Mouse (Mus musculus) forebrain, embryonic 13.5 days (tissue): ENCODE measurements at regions not wholly inside any gene's neighbourhood (a gene's known extent, or its start where the extent isn't known, plus 50 kb on each side); places are given as distances from the start of the nearest gene placed in this dataset.
A peak's percentile ranks its signal among the peaks of the same experiment; 100 is the strongest.

ENCODE experiments used
- ATAC-seq: fragments of 200-750 bp; cut with Nextera tagmentation; 2 replicates; pipeline ENCODE4 v1.8.0; 2017
- H3K27ac ChIP-seq: fragments of 300-500 bp; sonication (generic); 2 replicates; pipeline ENCODE4 v1.5.1; 2015; ENCODE audit warnings: inconsistent platforms, mild to moderate bottlenecking, moderate library complexity
- H3K27me3 ChIP-seq: fragments of 300-500 bp; sonication (generic); 2 replicates; pipeline ENCODE4 v1.6.1; 2015; ENCODE audit warnings: mild to moderate bottlenecking, inconsistent platforms
- H3K36me3 ChIP-seq: fragments of 300-500 bp; sonication (generic); 2 replicates; pipeline ENCODE4 v1.6.1; 2015; ENCODE audit warnings: mild to moderate bottlenecking, inconsistent platforms; ENCODE audit not compliant: poor library complexity, severe bottlenecking
- H3K4me1 ChIP-seq: fragments of 300-500 bp; sonication (generic); 2 replicates; pipeline ENCODE4 v1.6.1; 2015; ENCODE audit warnings: inconsistent platforms
- H3K4me2 ChIP-seq: fragments of 300-500 bp; sonication (generic); 2 replicates; pipeline ENCODE4 v1.6.1; 2015; ENCODE audit warnings: inconsistent platforms, mild to moderate bottlenecking, moderate library complexity
- H3K4me3 ChIP-seq: fragments of 300-500 bp; sonication (generic); 2 replicates; pipeline ENCODE4 v1.5.1; 2015; ENCODE audit warnings: mild to moderate bottlenecking, inconsistent platforms
- H3K9ac ChIP-seq: fragments of 300-500 bp; sonication (generic); 2 replicates; pipeline ENCODE4 v1.6.1; 2015; ENCODE audit warnings: mild to moderate bottlenecking, inconsistent platforms
- H3K9me3 ChIP-seq: fragments of 300-500 bp; sonication (generic); replicated peaks from 2 replicates; pipeline ENCODE4 v1.6.1; 2016; ENCODE audit warnings: inconsistent platforms
- WGBS: fragments of 180-500 bp; shearing (Covaris S2); methylation state at CpG from one replicate; pipeline ENCODE4 v1.1.7; 2015; 5-methylcytosine and 5-hydroxymethylcytosine counted together

- H3K27ac ChIP-seq, result no peak overlapping the region
- no peak overlapping the region for H3K9ac ChIP-seq
- H3K4me1 ChIP-seq, result no peaks in the 10 kb centered on the region
- no peaks in the 10 kb centered on the region for H3K9me3 ChIP-seq
- H3K4me3 ChIP-seq, result no peak overlapping the region
- no peaks in the 10 kb centered on the region for H3K27me3 ChIP-seq
- no peak overlapping the region for H3K4me2 ChIP-seq
- no peaks in the 10 kb centered on the region for H3K36me3 ChIP-seq
- 77% methylated on average over 3 of the region's 3 CpGs for WGBS
- ATAC-seq, result peak; percentile 62; the same call in 1 of the 2 replicates
Observed at GRCm38 (mm10) chr4:7191912-7192311, 1046.9 kb downstream of the Car8 start.

GRCm38 (mm10) chr4:7191228-7191627, 1047.6 kb downstream of the Car8 start:
- no peak overlapping the region for H3K4me2 ChIP-seq
- H3K4me3 ChIP-seq, result no peak overlapping the region
- H3K27ac ChIP-seq, result peak overlapping the region; percentile 79
- no peaks in the 10 kb centered on the region for H3K27me3 ChIP-seq
- no peaks in the 10 kb centered on the region for H3K4me1 ChIP-seq
- no peaks in the 10 kb centered on the region for H3K9me3 ChIP-seq
- WGBS, result 77% methylated on average over 3 of the region's 3 CpGs
- no peak overlapping the region for H3K9ac ChIP-seq
- ATAC-seq, result peak; percentile 84; the same call in 1 of the 2 replicates
- no peaks in the 10 kb centered on the region for H3K36me3 ChIP-seq

- H3K9ac ChIP-seq, result no peak overlapping the region
- 67% methylated on average over 9 of the region's 9 CpGs for WGBS
Observed at GRCm38 (mm10) chr4:7175030-7175429, 1063.8 kb downstream of the Car8 start.

GRCm38 (mm10) chr4:7172528-7173306, 1066.1 kb downstream of the Car8 start:
- Histone ChIP-seq H3K4me3 (no peak overlapping the region), H3K36me3 (no peaks in the 10 kb centered on the region), H3K9me3 (no peaks in the 10 kb centered on the region), H3K9ac (no peak overlapping the region), H3K27me3 (no peaks in the 10 kb centered on the region), H3K4me2 (no peak overlapping the region), H3K27ac (no peak overlapping the region), H3K4me1 (no peaks in the 10 kb centered on the region)
- 86% methylated on average over 7 of the region's 7 CpGs for WGBS
- peak; percentile 51; the same call in 1 of the 2 replicates for ATAC-seq

More at GRCm38 (mm10) chr4:7175030-7175429, 1063.8 kb downstream of the Car8 start:
- ATAC-seq, result no peak
- Histone ChIP-seq H3K4me1 (no peaks in the 10 kb centered on the region), H3K4me2 (no peak overlapping the region), H3K27me3 (no peaks in the 10 kb centered on the region), H3K36me3 (no peaks in the 10 kb centered on the region), H3K27ac (no peak overlapping the region), H3K4me3 (no peak overlapping the region), H3K9me3 (no peaks in the 10 kb centered on the region)

DNA sequence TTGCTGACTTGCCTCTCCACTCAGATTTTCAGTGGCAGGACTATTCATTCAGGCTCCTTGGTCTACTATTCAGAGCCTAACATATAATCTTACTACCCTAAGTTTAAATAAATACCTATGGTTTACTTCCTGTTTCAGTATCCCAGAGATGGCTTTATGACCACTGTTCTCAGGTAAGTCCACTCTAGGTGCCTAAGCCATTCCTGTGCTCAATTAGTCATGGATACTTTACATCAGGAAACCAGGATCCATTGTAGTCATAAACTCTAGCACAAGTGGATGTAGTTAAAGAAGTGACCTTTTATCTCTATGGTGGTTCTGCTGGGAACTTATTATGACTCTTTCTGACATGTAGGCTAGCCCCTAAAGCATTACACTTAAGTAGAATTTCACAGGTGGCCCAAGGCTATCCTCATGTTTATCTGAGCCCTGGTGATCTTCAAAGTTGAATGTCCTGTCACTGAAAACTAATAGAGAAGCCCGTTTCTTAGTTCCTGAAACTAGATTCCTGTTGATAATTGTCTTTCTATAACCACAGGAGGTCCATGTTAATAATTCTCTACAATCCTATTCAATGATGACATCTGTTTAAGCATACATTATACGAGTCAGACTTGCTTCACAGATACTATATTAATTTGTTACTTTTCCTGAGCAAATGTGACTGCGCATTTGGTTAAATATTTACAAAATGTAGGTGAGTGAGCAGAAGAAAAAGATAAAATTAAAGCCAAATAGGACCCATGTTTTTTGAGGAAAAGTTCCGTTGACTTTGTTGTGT, 1067.0 kb downstream of the Car8 start:
- H3K27ac ChIP-seq, result no peak overlapping the region
- no peaks in the 10 kb centered on the region for H3K9me3 ChIP-seq
- 85% methylated on average over 4 of the region's 4 CpGs for WGBS
- no peaks in the 10 kb centered on the region for H3K4me1 ChIP-seq
- no peak for ATAC-seq
- no peak overlapping the region for H3K4me2 ChIP-seq
- H3K9ac ChIP-seq, result no peak overlapping the region
- no peaks in the 10 kb centered on the region for H3K36me3 ChIP-seq
- no peak overlapping the region for H3K4me3 ChIP-seq
- H3K27me3 ChIP-seq, result no peaks in the 10 kb centered on the region

DNA sequence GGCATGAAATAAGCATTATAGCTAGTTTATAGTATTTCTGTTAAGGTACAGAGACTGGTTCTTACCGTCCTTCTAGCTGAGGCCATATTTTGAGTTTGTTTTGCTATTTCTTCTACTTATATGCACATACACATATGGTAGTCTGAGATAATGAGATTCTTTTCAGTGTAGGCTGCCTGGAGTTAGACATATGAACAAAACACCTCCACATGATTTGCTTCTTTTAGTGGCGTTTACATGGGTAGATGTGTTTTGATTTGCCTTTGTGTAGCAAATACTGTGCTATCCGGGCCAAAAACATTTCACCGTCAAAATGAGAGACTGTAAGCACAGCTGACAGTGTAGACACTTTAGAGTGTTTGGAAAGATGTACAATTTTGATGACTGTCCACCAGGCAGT, 1077.4 kb downstream of the Car8 start:
- ATAC-seq, result peak; percentile 30; the same call in 1 of the 2 replicates
- no peaks in the 10 kb centered on the region for H3K36me3 ChIP-seq
- no peak overlapping the region for H3K4me2 ChIP-seq
- H3K4me1 ChIP-seq, result no peaks in the 10 kb centered on the region
- no peaks in the 10 kb centered on the region for H3K27me3 ChIP-seq
- no peak overlapping the region for H3K27ac ChIP-seq
- no peak overlapping the region for H3K4me3 ChIP-seq
- no peaks in the 10 kb centered on the region for H3K9me3 ChIP-seq
- WGBS, result 80% methylated on average over 4 of the region's 4 CpGs
- H3K9ac ChIP-seq, result no peak overlapping the region

DNA sequence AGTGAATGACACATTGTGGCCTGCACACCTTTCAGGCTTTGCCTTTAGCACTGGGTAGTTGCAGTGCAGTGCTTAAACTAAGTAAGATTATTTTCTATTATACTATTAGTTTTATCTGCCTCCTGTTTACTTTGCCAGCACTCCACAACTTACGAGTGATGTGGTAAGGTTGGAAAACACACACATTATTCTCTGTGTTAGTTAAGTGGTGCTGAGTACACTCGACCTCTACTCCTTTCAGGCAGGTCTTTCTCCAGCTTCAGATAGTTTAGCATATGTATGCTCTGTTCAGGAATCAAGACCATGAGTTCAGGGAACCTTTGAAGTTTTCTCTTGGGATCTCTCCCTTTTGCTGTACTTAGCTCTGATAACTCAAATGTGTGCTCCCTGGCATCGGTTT, 1081.0 kb downstream of the Car8 start:
- no peaks in the 10 kb centered on the region for H3K4me1 ChIP-seq
- ATAC-seq, result no peak
- no peak overlapping the region for H3K9ac ChIP-seq
- H3K4me2 ChIP-seq, result no peak overlapping the region
- H3K9me3 ChIP-seq, result no peaks in the 10 kb centered on the region
- H3K27ac ChIP-seq, result no peak overlapping the region
- H3K36me3 ChIP-seq, result no peaks in the 10 kb centered on the region
- 77% methylated on average over 3 of the region's 3 CpGs for WGBS
- H3K27me3 ChIP-seq, result no peaks in the 10 kb centered on the region
- no peak overlapping the region for H3K4me3 ChIP-seq

GRCm38 (mm10) chr4:7154256-7154655, 1084.6 kb downstream of the Car8 start:
- Histone ChIP-seq H3K4me1 (no peaks in the 10 kb centered on the region), H3K9ac (no peak overlapping the region), H3K27ac (no peak overlapping the region), H3K36me3 (no peaks in the 10 kb centered on the region), H3K27me3 (no peaks in the 10 kb centered on the region), H3K4me2 (no peak overlapping the region), H3K4me3 (no peak overlapping the region), H3K9me3 (no peaks in the 10 kb centered on the region)
- 53% methylated on average over 3 of the region's 3 CpGs for WGBS
- ATAC-seq, result no peak

- no peak overlapping the region for H3K27ac ChIP-seq
- H3K36me3 ChIP-seq, result no peaks in the 10 kb centered on the region
- H3K27me3 ChIP-seq, result no peaks in the 10 kb centered on the region
- 26% methylated on average over 1 of the region's 1 CpGs for WGBS
- H3K4me1 ChIP-seq, result no peaks in the 10 kb centered on the region
- H3K9ac ChIP-seq, result no peak overlapping the region
- no peak for ATAC-seq
- H3K4me3 ChIP-seq, result no peak overlapping the region
- no peak overlapping the region for H3K4me2 ChIP-seq
- no peaks in the 10 kb centered on the region for H3K9me3 ChIP-seq
Observed at GRCm38 (mm10) chr4:7153835-7154234, 1085.0 kb downstream of the Car8 start.

DNA sequence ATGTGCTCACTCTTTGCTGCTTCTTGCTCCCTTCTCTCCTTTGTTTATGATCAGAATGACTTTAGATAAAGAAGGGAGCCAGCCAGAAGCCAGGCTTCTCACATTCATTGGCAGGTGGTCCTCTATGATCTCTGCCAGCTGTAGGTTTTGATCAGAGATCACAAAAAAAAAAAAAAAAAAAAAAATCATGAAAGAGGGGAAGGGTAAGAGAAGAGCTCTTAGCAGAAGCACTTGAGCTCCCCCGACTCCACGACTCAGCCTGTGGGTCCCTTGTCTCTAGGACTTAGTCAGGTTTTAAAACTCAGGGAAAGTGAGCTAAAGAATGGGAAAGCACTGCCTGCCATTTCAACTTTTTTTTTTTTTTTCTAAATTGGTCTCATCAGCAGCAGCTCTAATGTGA, 1093.1 kb downstream of the Car8 start:
- H3K9me3 ChIP-seq, result no peaks in the 10 kb centered on the region
- H3K4me2 ChIP-seq, result no peak overlapping the region
- H3K9ac ChIP-seq, result no peak overlapping the region
- no peak for ATAC-seq
- no peaks in the 10 kb centered on the region for H3K27me3 ChIP-seq
- no peaks in the 10 kb centered on the region for H3K36me3 ChIP-seq
- 55% methylated on average over 2 of the region's 2 CpGs for WGBS
- H3K4me1 ChIP-seq, result no peaks in the 10 kb centered on the region
- no peak overlapping the region for H3K4me3 ChIP-seq
- H3K27ac ChIP-seq, result no peak overlapping the region

GRCm38 (mm10) chr4:7144215-7144614, 1094.6 kb downstream of the Car8 start:
- Histone ChIP-seq H3K4me3 (no peak overlapping the region), H3K27me3 (no peaks in the 10 kb centered on the region), H3K36me3 (no peaks in the 10 kb centered on the region), H3K9me3 (no peaks in the 10 kb centered on the region), H3K4me1 (no peaks in the 10 kb centered on the region), H3K9ac (no peak overlapping the region), H3K4me2 (no peak overlapping the region), H3K27ac (no peak overlapping the region)
- no peak for ATAC-seq

- H3K4me1 ChIP-seq, result no peaks in the 10 kb centered on the region
- WGBS, result 88% methylated on average over 2 of the region's 2 CpGs
- no peaks in the 10 kb centered on the region for H3K9me3 ChIP-seq
- no peak overlapping the region for H3K9ac ChIP-seq
- H3K27me3 ChIP-seq, result no peaks in the 10 kb centered on the region
- H3K4me2 ChIP-seq, result no peak overlapping the region
- no peak overlapping the region for H3K4me3 ChIP-seq
- H3K36me3 ChIP-seq, result no peaks in the 10 kb centered on the region
- H3K27ac ChIP-seq, result no peak overlapping the region
- no peak for ATAC-seq
Observed at GRCm38 (mm10) chr4:7143676-7144075, 1095.2 kb downstream of the Car8 start.
